Mouse (Mus musculus): ENCODE data around the gene Rhot1. TPM values are rescaled to one million over a fixed set of nuclear protein-coding genes. Genes with fewer than 3 reads are reported as not detected.

The Rhot1 gene
- polyA plus RNA-seq, 1 experiment from 2014 or later = 56.5 TPM

DNA sequence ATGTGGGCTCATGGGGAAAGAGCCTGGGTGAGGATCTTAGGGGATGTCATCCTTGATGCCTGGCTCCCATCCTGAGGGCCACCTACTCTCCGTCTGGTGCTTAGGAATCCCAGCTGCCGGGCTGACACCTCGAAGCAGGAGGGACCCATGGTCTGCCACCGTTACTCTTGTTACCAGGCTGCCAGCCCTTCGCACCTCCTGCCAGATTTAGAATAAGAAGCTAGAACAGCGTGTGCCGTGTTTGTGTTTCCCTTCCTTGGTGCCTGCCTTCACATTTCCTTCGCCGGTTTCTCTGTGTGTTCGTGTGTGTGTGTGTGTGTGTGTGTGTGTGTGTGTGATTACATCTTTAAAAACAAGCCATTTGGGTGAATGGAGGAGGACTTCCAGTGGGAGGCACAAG, 96.0 kb downstream of the Rhot1 start:
- no peak overlapping the region for H3K4me2 ChIP-seq (replicated peaks)
- 71% methylated on average over 10 of the region's 10 CpGs for WGBS
- H3K4me3 ChIP-seq (replicated peaks) = no peak overlapping the region
- H3K4me1 ChIP-seq = peaks cover 26% of the 10 kb centered on the region
- H3K27ac ChIP-seq (replicated peaks) = no peak overlapping the region
- ATAC-seq (ENCODE audit: insufficient number of reproducible peaks, low FRiP score, low TSS enrichment, low read depth) = no peak
- no peak overlapping the region for H3K9ac ChIP-seq
- no peaks in the 10 kb centered on the region for H3K36me3 ChIP-seq
- H3K27me3 ChIP-seq = peaks cover 11% of the 10 kb centered on the region
- H3K9me3 ChIP-seq (replicated peaks) = no peaks in the 10 kb centered on the region

DNA sequence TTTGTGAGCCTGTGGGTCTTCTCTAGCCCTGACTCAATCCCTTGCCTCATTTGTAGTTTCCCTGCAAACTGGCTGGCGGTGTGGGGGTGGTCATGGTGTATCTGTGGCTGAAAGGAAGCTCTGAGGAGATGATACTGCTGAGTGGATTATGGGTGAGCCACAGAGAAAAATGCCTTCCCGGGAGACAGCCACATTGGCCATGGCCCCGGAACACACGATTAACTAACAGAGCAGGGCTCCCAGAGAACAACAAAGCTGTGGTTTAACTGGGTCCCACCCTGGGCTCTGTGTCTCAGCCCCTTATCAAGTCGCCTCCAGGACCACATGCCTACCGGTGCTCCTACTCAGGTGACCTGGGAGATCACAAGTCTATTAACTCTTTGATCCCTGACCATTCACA, 99.7 kb downstream of the Rhot1 start:
- H3K9me3 ChIP-seq (replicated peaks) = no peaks in the 10 kb centered on the region
- H3K9ac ChIP-seq = no peak overlapping the region
- H3K4me3 ChIP-seq (replicated peaks) = no peak overlapping the region
- H3K4me1 ChIP-seq = 0 out of 2 replicates have a peak, but pooled peaks cover 3% of the 10 kb centered on the region
- H3K27me3 ChIP-seq = no peaks in the 10 kb centered on the region
- no peak for ATAC-seq (ENCODE audit: insufficient number of reproducible peaks, low FRiP score, low TSS enrichment, low read depth)
- 52% methylated on average over 6 of the region's 6 CpGs for WGBS
- no peak overlapping the region for H3K27ac ChIP-seq (replicated peaks)
- H3K4me2 ChIP-seq (replicated peaks) = no peak overlapping the region
- no peaks in the 10 kb centered on the region for H3K36me3 ChIP-seq

DNA sequence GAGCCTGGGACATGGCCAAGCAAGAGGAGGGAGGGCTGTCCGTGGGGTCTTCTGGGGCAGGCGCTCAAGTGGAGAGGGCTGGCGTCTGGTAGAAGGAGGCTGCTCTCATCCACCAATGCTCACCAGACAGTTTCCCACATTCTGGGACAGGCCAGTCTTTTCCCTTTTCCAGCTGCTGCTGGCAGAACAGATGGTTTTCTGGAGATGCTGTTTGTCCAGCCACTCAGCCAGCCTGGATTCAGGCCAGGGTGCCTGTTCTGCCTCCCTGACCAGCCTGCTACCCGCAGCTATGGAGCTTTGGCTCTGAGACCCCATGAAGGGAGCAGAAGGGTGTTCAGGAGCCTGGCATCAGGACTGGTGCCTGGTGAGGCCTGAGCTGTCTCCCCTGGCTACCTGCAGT, 102.5 kb downstream of the Rhot1 start:
- WGBS = 71% methylated on average over 4 of the region's 4 CpGs
- Histone ChIP-seq H3K9ac (no peak overlapping the region), H3K9me3 (replicated peaks) (no peaks in the 10 kb centered on the region), H3K4me3 (replicated peaks) (no peak overlapping the region), H3K27ac (replicated peaks) (no peak overlapping the region), H3K4me2 (replicated peaks) (no peak overlapping the region), H3K27me3 (no peaks in the 10 kb centered on the region), H3K36me3 (no peaks in the 10 kb centered on the region), H3K4me1 (0 out of 2 replicates have a peak, but pooled peaks cover 3% of the 10 kb centered on the region)
- no peak for ATAC-seq (ENCODE audit: insufficient number of reproducible peaks, low FRiP score, low TSS enrichment, low read depth)

DNA sequence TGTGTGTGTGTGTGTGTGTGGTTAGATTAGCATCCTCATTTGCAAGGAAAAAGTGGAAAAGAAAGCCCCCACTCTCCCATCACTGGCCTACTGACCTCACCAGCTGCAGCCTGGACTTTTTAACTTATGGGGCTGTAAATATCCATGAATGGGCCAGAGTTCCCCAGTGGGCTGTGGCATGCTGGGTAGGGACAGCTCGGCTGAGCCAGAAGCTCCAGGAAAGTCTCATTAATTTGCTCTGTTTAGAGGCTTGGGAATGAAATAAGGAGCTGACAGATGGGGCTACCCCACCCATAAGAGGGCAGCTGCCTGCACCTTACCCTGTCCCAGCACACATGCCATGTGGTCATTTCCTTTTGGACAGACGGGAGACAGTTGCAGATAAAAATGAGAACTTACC, 103.2 kb downstream of the Rhot1 start:
- no peak for ATAC-seq (ENCODE audit: insufficient number of reproducible peaks, low FRiP score, low TSS enrichment, low read depth)

DNA sequence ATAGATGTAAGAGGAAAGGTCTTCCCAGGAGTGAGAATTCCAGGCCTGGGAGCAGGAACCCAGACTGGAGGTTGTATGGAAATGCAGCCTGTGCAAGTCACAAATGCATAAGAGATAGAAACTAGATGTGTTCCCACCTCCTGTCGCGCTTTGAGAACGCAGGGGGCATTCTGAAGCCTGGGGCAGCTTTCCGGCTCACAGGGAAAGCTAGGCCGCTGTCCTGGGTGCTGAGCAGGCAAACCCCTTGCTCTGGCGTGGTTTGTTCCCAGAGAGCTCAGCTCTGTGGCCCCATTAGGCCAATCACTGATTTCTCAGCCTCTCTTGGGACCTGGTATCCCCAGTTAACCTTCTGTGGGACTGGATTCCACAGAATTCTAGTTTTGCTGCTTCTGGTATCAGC, 103.7 kb downstream of the Rhot1 start:
- WGBS = 3% methylated on average over 6 of the region's 6 CpGs

More for the DNA sequence above, 103.2 kb downstream of the Rhot1 start:
- Histone ChIP-seq H3K36me3 (no peaks in the 10 kb centered on the region), H3K4me2 (replicated peaks) (no peak overlapping the region), H3K9ac (no peak overlapping the region), H3K9me3 (replicated peaks) (no peaks in the 10 kb centered on the region), H3K4me1 (0 out of 2 replicates have a peak, but pooled peaks cover 3% of the 10 kb centered on the region), H3K27ac (replicated peaks) (no peak overlapping the region), H3K4me3 (replicated peaks) (no peak overlapping the region), H3K27me3 (no peaks in the 10 kb centered on the region)
- 38% methylated on average over 2 of the region's 2 CpGs for WGBS

DNA sequence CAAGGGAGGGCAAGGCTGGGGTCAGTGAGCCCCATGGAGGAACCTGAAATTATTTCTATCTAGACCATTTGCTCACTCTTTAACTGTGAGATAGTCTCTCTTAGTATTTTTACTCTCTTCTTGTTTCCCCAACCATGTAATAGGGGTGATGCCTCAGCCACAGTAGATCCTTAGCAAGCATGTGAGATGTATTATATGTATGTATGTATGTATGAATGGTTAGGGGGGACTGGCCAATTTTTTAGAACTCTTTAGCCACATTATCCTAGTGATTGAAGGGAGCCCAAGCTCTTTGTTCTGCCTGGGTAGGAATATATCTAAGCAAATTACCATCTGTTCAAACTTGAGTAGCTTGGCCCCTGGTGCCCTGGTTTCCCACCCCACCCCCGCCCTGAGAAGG, 104.6 kb downstream of the Rhot1 start:
- 81% methylated on average over 1 of the region's 1 CpGs for WGBS
- no peaks in the 10 kb centered on the region for H3K36me3 ChIP-seq
- no peak overlapping the region for H3K4me2 ChIP-seq (replicated peaks)
- no peaks in the 10 kb centered on the region for H3K9me3 ChIP-seq (replicated peaks)
- no peak for ATAC-seq (ENCODE audit: insufficient number of reproducible peaks, low FRiP score, low TSS enrichment, low read depth)
- H3K9ac ChIP-seq = no peak overlapping the region
- H3K27me3 ChIP-seq = no peaks in the 10 kb centered on the region
- no peak overlapping the region for H3K27ac ChIP-seq (replicated peaks)
- no peak overlapping the region for H3K4me3 ChIP-seq (replicated peaks)
- 0 out of 2 replicates have a peak, but pooled peaks cover 3% of the 10 kb centered on the region for H3K4me1 ChIP-seq

More for the DNA sequence above, 103.7 kb downstream of the Rhot1 start:
- H3K27ac ChIP-seq (replicated peaks) = no peak overlapping the region
- H3K4me2 ChIP-seq (replicated peaks) = no peak overlapping the region
- no peak for ATAC-seq (ENCODE audit: insufficient number of reproducible peaks, low FRiP score, low TSS enrichment, low read depth)
- H3K4me1 ChIP-seq = 0 out of 2 replicates have a peak, but pooled peaks cover 3% of the 10 kb centered on the region
- no peaks in the 10 kb centered on the region for H3K9me3 ChIP-seq (replicated peaks)
- no peak overlapping the region for H3K4me3 ChIP-seq (replicated peaks)
- H3K9ac ChIP-seq = no peak overlapping the region
- no peaks in the 10 kb centered on the region for H3K27me3 ChIP-seq
- H3K36me3 ChIP-seq = no peaks in the 10 kb centered on the region

DNA sequence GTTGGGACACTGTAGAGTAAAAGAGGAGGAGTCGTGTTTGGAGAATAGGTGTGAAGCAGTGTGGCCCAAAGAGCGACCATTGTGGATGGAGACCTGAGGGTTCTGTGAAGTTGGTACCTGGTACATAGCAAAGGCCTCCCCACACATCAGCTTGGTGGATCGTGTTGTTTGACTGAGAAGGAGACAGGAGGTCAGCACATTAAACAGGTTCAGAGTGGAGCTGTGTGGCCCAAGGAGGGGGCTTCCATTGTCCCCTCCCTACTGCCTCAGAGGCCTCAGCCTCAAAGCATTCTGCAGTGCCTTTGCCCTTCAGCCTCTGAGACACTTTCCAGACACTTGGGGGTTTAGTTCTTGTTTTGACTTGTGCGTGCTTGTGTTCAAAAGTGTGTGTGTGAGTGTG, 105.1 kb downstream of the Rhot1 start:
- Histone ChIP-seq H3K4me2 (replicated peaks) (no peak overlapping the region), H3K27ac (replicated peaks) (no peak overlapping the region), H3K4me1 (0 out of 2 replicates have a peak, but pooled peaks cover 3% of the 10 kb centered on the region), H3K27me3 (no peaks in the 10 kb centered on the region), H3K36me3 (no peaks in the 10 kb centered on the region), H3K9ac (no peak overlapping the region), H3K4me3 (replicated peaks) (no peak overlapping the region), H3K9me3 (replicated peaks) (no peaks in the 10 kb centered on the region)
- WGBS = 80% methylated on average over 4 of the region's 4 CpGs
- no peak for ATAC-seq (ENCODE audit: insufficient number of reproducible peaks, low FRiP score, low TSS enrichment, low read depth)

DNA sequence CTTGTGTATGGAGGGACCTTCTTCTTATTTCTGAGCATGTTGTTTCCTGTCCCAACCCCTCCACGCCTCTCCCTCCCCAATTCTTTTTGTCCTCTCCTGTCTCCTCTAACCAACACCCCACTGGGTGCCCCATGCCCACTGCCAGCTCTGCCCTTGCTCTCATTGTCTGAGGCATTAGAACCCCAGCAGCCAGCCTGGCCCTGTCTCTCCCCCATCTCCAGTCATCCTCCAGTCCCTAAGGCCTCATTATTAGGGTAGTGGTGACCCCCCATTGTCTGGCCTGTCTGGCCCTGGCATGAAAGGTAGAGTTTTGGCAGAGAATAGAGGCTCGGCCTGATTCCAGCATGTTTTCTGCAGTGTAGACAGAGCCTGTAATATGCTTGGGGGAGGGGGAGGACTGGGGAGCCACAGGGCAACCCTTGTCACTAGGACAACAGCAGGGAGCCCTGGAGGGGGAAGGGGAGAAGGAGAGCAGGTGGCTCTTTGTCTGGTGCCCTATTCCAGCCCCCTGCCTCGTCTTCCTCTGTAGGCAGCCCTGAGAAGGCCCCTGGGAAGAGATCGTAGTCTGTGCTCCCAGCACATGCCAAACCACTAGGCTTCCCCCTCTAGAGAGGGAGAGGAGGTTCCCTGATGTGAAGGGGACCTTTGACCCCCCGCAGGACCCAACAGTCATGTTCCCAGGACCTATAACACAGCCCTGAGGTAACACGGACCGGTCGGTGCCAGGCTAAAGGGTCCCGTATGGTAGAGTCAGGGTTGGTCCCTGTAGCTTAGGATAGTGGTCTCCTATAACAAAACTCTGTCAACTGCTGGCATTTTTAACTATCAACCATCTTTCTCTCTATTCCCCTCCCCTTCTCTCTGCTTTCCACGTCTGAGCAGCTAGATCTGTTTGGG, 107.2 kb downstream of the Rhot1 start:
- 0 out of 2 replicates have a peak, but pooled peaks cover 3% of the 10 kb centered on the region for H3K4me1 ChIP-seq
- H3K4me2 ChIP-seq (replicated peaks) = no peak overlapping the region
- H3K9me3 ChIP-seq (replicated peaks) = no peaks in the 10 kb centered on the region
- 51% methylated on average over 10 of the region's 10 CpGs for WGBS
- no peaks in the 10 kb centered on the region for H3K27me3 ChIP-seq
- no peak overlapping the region for H3K27ac ChIP-seq (replicated peaks)
- no peaks in the 10 kb centered on the region for H3K36me3 ChIP-seq
- no peak overlapping the region for H3K9ac ChIP-seq
- no peak for ATAC-seq (ENCODE audit: insufficient number of reproducible peaks, low FRiP score, low TSS enrichment, low read depth)
- H3K4me3 ChIP-seq (replicated peaks) = no peak overlapping the region

Other genes starting within 250 kb of the Rhot1 start
- gene Utp6, start 246.6 kb upstream of the Rhot1 start, polyA plus RNA-seq (2015; fragmentation: Nextera tagmentation; extraction: Ambion mirVana) = 45.2 and 52.1 TPM in 2 replicates
- 18.0 and 18.1 TPM in 2 replicates for gene Suz12, start 215.9 kb upstream of the Rhot1 start, polyA plus RNA-seq (2015; fragmentation: Nextera tagmentation; extraction: Ambion mirVana)
- 40.7 and 46.0 TPM in 2 replicates for gene Crlf3, start 128.0 kb upstream of the Rhot1 start, polyA plus RNA-seq (2015; fragmentation: Nextera tagmentation; extraction: Ambion mirVana)
- gene Atad5, start 119.6 kb upstream of the Rhot1 start, polyA plus RNA-seq (2015; fragmentation: Nextera tagmentation; extraction: Ambion mirVana) = 8.5 and 9.3 TPM in 2 replicates
- 24.2 and 26.0 TPM in 2 replicates for gene Tefm, start 66.8 kb upstream of the Rhot1 start, polyA plus RNA-seq (2015; fragmentation: Nextera tagmentation; extraction: Ambion mirVana)
- gene Adap2, start 54.9 kb upstream of the Rhot1 start, polyA plus RNA-seq (2015; fragmentation: Nextera tagmentation; extraction: Ambion mirVana) = 2.4 and 3.0 TPM in 2 replicates
- gene Rnf135, start 25.2 kb upstream of the Rhot1 start, polyA plus RNA-seq (2015; fragmentation: Nextera tagmentation; extraction: Ambion mirVana) = 9.5 and 10.8 TPM in 2 replicates
- 7.3 and 8.3 TPM in 2 replicates for gene Rhbdl3, start 91.9 kb downstream of the Rhot1 start, polyA plus RNA-seq (2015; fragmentation: Nextera tagmentation; extraction: Ambion mirVana)
- 20.3 and 20.9 TPM in 2 replicates for gene 5730455P16Rik, start 169.0 kb downstream of the Rhot1 start, polyA plus RNA-seq (2015; fragmentation: Nextera tagmentation; extraction: Ambion mirVana)
- gene Zfp207, start 174.3 kb downstream of the Rhot1 start, polyA plus RNA-seq (2015; fragmentation: Nextera tagmentation; extraction: Ambion mirVana) = 203 and 207 TPM in 2 replicates
- 293 and 308 TPM in 2 replicates for gene Psmd11, start 219.6 kb downstream of the Rhot1 start, polyA plus RNA-seq (2015; fragmentation: Nextera tagmentation; extraction: Ambion mirVana)

All from embryonic facial prominence, embryonic 15.5 days (tissue).